Mouse (Mus musculus): ENCODE measurements around the gene BC029722. TPM values are rescaled to one million over a fixed set of nuclear protein-coding genes. Genes with fewer than 3 reads are reported as not detected.
A peak's percentile ranks its signal among the peaks of the same experiment; 100 is the strongest.

BC029722 gene
- polyA plus RNA-seq, 1 experiment from 2014 or later: 39.4 TPM

DNA sequence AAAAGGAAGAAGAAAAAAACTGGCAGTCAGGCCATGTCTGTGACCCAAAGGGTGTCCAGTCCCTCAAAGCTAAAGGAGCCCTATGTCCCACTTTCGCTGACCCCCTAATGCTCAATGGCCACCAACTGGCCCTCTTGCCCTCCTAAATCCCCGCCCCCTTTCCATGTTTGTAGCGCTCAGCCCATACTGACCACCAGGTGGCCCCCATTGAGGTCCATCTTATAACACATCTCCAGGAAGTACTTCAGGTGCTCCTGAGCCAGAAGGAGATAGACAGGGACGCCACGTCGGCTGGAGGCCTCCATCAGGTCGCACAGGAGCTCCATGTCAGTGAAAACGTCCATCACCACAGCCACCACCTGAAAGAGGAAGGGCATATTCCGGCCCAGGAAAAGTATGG is 12.1 kb upstream of the BC029722 start:
- Histone ChIP-seq H3K79me2 (ENCODE audit: inconsistent target) (peaks cover under 1% of the 10 kb centered on the region; the same call in 1 of the 2 replicates), H3K4me3 (ENCODE audit: inconsistent target) (no peak overlapping the region), H3K27ac (no peak overlapping the region), H3K36me3 (ENCODE audit: inconsistent target) (no peaks in the 10 kb centered on the region)
- WGBS (ENCODE audit: missing documents): 62% methylated on average over 9 of the region's 9 CpGs

DNA sequence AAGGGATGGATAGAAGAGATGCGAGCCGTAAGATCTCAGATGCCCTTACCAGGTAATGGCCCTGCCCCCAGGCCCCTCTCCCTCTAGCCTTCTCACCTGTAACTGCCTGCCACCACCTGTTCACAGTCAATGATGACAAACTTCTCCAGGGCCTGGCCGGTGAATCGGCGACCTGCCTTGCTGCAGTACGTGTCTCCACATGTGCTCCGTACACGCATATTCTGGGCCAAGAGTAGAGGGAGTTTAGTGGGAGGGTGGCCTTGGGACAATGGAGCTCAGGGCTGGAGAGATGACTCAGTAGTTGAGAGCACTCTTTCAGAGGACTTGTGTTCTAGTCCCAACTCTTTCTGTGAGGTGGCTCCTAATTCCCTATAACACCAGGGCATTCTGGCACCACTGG is 11.6 kb upstream of the BC029722 start:
- 90% methylated on average over 8 of the region's 8 CpGs for whole genome bisulfite sequencing (ENCODE audit: missing documents)
- Histone ChIP-seq H3K36me3 (ENCODE audit: inconsistent target) (no peaks in the 10 kb centered on the region), H3K79me2 (ENCODE audit: inconsistent target) (peaks cover 5% of the 10 kb centered on the region), H3K27ac (no peak overlapping the region), H3K4me3 (ENCODE audit: inconsistent target) (no peak overlapping the region)

- H3K79me2 ChIP-seq (ENCODE audit: inconsistent target): peaks cover 44% of the 10 kb centered on the region
- WGBS (ENCODE audit: missing documents): 3% methylated on average over 27 of the region's 27 CpGs
- peak within 1 kb of the TSS; percentile 72 for H3K27ac ChIP-seq
- H3K36me3 ChIP-seq (ENCODE audit: inconsistent target): peaks cover 22% of the 10 kb centered on the region
- peak within 1 kb of the TSS; percentile 95 for H3K4me3 ChIP-seq (ENCODE audit: inconsistent target)
Measured at GRCm38 (mm10) chr2:155826630-155827424, 7.6 kb upstream of the BC029722 start, which contains the start of gene Eif6. TSS of gene Eif6 (minus strand) at chr2:155826925.

DNA sequence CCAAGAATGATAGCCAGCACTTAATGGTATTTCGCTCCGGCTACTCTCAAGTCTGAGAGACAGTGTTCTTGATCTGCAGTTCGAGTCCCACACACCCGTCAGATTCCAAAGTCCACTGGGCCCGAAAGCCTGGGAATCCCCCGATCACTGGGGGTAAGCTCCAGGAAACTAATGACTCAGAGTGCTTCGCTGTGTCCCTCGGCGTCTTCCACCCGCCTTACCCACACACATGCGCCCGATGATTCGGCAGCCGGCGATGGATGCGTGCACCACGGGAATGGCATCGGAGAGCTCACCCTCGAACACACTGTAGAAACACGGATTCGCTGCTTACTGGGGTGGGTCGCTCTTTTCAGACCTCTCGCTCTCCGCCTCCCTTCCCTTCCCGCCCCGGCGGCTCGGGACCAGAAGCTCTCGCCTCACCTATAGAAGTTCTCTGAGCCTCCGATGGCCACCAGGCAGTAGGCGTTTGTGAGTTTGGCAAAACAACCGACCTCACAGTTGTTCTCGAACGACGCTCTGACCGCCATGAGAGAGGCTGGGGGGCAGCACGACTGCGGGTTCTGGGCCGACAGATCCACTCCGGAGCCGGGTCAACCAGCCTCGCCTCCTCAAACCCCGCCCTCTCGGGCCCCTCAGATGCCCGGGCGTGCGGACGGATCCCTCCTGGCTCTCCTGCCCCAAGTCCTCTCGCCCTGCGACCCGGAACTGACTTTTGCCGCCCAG is 6.8 kb upstream of the BC029722 start:
- H3K79me2 ChIP-seq (ENCODE audit: inconsistent target): peaks cover 49% of the 10 kb centered on the region

DNA sequence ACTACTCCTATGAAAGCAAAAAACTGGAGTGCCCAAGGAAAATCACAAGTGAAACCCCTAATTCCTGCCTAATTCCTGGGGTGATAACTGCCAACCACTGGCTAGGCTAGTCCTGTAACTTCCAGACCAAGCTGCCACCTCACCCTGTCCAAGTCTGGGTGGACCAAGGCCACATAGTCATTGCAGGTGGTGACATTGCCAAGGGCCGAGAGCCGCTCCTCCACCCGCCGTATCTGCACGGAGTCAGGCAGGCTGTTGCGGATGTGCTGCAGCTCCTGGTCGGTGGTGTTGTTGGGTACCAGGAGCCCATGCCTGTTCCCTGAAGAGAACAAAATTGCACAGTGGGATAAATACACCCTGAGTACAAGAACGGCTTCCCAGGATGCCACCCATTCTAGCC is 4.5 kb upstream of the BC029722 start:
- no peak overlapping the region for H3K4me3 ChIP-seq (ENCODE audit: inconsistent target)
- 94% methylated on average over 7 of the region's 8 CpGs for WGBS (ENCODE audit: missing documents)
- peaks cover 32% of the 10 kb centered on the region for H3K36me3 ChIP-seq (ENCODE audit: inconsistent target)

More for the DNA sequence above, 6.8 kb upstream of the BC029722 start:
- peak overlapping the region; percentile 95 for H3K4me3 ChIP-seq (ENCODE audit: inconsistent target)
- H3K36me3 ChIP-seq (ENCODE audit: inconsistent target): peaks cover 27% of the 10 kb centered on the region
- H3K27ac ChIP-seq: peak overlapping the region; percentile 72
- WGBS (ENCODE audit: missing documents): 2% methylated on average over 52 of the region's 52 CpGs

GRCm38 (mm10) chr2:155820779-155821178 is 1.6 kb upstream of the BC029722 start:
- H3K79me2 ChIP-seq (ENCODE audit: inconsistent target): peaks cover 56% of the 10 kb centered on the region
- WGBS (ENCODE audit: missing documents): 96% methylated on average over 5 of the region's 5 CpGs
- H3K27ac ChIP-seq: no peak overlapping the region
- no peak overlapping the region for H3K4me3 ChIP-seq (ENCODE audit: inconsistent target)
- H3K36me3 ChIP-seq (ENCODE audit: inconsistent target): peaks cover 32% of the 10 kb centered on the region

More for the DNA sequence above, 4.5 kb upstream of the BC029722 start:
- H3K79me2 ChIP-seq (ENCODE audit: inconsistent target): peaks cover 49% of the 10 kb centered on the region
- H3K27ac ChIP-seq: no peak overlapping the region

GRCm38 (mm10) chr2:155819449-155820251 is 424 bp upstream of the BC029722 start:
- Histone ChIP-seq H3K4me3 (ENCODE audit: inconsistent target) (no peak overlapping the region), H3K27ac (peak overlapping the region; percentile 63), H3K79me2 (ENCODE audit: inconsistent target) (peaks cover 44% of the 10 kb centered on the region), H3K36me3 (ENCODE audit: inconsistent target) (peaks cover 32% of the 10 kb centered on the region)
- WGBS (ENCODE audit: missing documents): 52% methylated on average over 6 of the region's 6 CpGs

GRCm38 (mm10) chr2:155818596-155819391 is 432 bp downstream of the BC029722 start:
- WGBS (ENCODE audit: missing documents): 1% methylated on average over 34 of the region's 37 CpGs
- H3K36me3 ChIP-seq (ENCODE audit: inconsistent target): peaks cover 29% of the 10 kb centered on the region
- peaks cover 36% of the 10 kb centered on the region for H3K79me2 ChIP-seq (ENCODE audit: inconsistent target)
- H3K4me3 ChIP-seq (ENCODE audit: inconsistent target): peak overlapping the region; percentile 78
- peak overlapping the region; percentile 63 for H3K27ac ChIP-seq

DNA sequence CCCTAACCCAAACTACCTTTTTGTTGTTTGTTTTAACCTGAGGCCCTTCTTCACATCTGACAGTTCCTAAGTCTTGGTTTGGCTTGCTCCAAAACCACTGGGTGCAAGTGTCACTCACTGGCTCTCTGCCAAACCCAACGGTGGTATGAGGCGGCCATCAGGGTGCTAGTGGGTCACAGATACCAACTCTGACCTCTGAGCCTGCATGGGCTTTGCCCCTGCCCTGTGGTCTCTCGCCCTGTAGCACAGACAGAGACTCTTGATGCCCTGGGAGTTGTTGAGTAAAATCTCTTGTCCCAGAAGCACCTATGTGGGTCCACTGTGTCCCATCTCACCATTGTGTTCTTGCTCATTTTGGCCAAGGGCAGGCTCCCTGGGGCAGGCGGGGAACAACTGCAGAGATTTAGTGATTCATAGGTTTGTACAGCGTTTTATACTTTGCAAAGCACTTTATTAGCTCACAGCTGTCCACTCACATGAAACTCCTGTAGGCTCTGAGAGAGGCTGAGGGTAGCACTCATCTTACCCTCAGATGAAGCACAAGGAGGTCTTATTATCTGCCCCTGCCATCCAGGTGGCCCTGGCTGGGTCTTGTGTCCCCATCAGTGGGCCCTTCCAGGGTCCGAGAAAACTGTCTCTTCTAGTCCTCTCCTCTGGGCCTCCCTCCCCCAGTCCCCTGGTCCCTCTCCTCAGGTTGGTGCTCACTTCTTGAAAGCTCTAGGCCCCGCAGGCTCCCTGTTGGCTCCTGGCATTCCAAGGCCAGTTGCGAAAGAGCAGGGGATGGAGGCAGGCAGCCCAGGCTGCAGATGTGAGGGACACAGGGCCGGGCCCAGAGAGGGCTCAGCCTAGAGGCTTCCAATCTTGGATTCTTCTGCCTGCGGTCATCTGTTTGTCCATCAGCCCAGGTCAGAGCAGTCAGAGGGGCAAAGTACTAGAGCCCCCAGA is 1.7 kb downstream of the BC029722 start:
- peaks cover 17% of the 10 kb centered on the region for H3K36me3 ChIP-seq (ENCODE audit: inconsistent target)
- no peak overlapping the region for H3K27ac ChIP-seq
- 77% methylated on average over 9 of the region's 10 CpGs for WGBS (ENCODE audit: missing documents)
- H3K79me2 ChIP-seq (ENCODE audit: inconsistent target): peaks cover 24% of the 10 kb centered on the region; the same call in 1 of the 2 replicates
- H3K4me3 ChIP-seq (ENCODE audit: inconsistent target): peak overlapping the region; percentile 78; the same call in 1 of the 2 replicates

GRCm38 (mm10) chr2:155816179-155816578 is 3.0 kb downstream of the BC029722 start:
- Histone ChIP-seq H3K79me2 (ENCODE audit: inconsistent target) (peaks cover 13% of the 10 kb centered on the region; the same call in 1 of the 2 replicates), H3K27ac (no peak overlapping the region), H3K4me3 (ENCODE audit: inconsistent target) (no peak overlapping the region), H3K36me3 (ENCODE audit: inconsistent target) (0 out of 2 replicates have a peak, but pooled peaks cover 5% of the 10 kb centered on the region)
- 100% methylated on average over 1 of the region's 1 CpGs for WGBS (ENCODE audit: missing documents)

DNA sequence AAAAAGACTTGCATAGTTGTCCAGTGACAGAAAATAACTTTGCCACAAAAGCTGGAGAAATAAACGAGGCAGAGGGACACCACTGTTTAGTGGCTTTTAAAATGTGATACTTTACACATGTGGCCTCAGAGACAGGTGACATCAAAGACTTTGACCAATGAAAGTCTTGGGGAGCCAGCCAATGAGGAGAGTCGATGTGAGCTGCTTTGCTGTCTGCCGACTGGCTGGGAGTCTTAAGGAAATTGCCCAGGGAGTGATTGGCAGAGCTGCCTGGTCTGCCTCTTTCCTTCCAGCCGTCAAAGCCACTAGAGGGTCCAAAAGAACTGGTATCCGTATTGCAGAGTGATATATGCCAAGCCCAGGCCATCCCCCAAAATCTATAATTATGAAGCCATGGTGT is 4.4 kb downstream of the BC029722 start:
- 24% methylated on average over 5 of the region's 5 CpGs for WGBS (ENCODE audit: missing documents)
- no peak overlapping the region for H3K4me3 ChIP-seq (ENCODE audit: inconsistent target)

GRCm38 (mm10) chr2:155812637-155813036 is 6.6 kb downstream of the BC029722 start:
- H3K79me2 ChIP-seq (ENCODE audit: inconsistent target): peaks cover 1% of the 10 kb centered on the region; the same call in 1 of the 2 replicates
- no peak overlapping the region for H3K27ac ChIP-seq
- H3K36me3 ChIP-seq (ENCODE audit: inconsistent target): no peaks in the 10 kb centered on the region
- WGBS (ENCODE audit: missing documents): 88% methylated on average over 4 of the region's 4 CpGs
- no peak overlapping the region for H3K4me3 ChIP-seq (ENCODE audit: inconsistent target)

More for the DNA sequence above, 4.4 kb downstream of the BC029722 start:
- Histone ChIP-seq H3K79me2 (ENCODE audit: inconsistent target) (peaks cover 12% of the 10 kb centered on the region; the same call in 1 of the 2 replicates), H3K36me3 (ENCODE audit: inconsistent target) (no peaks in the 10 kb centered on the region), H3K27ac (no peak overlapping the region)
